Mouse (Mus musculus): ENCODE measurements at regions not wholly inside any gene's neighbourhood (a gene's known extent, or its start where the extent isn't known, plus 50 kb on each side); places are given as distances from the start of the nearest gene placed in this dataset.

- DNase-seq (ENCODE audit: low spot score) = peak; percentile 4
These were observed 112.0 kb upstream of the Btbd35f4 start for GRCm38 (mm10) chrX:4688291-4688690.
